Mouse (Mus musculus) ovary, adult 10 weeks (tissue): ENCODE measurements around the gene Gm7324. TPM values are rescaled to one million over a fixed set of nuclear protein-coding genes. Genes with fewer than 3 reads are reported as not detected.

ENCODE experiments used
- polyA plus RNA-seq: library from polyadenylated mRNA; stranded (reverse); fragments of 350-450 nt; fragmentation: Illumina TruSeq; extraction: RNeasy Lipid Tissue Mini Kit (QIAGEN cat#74804); gene quantifications from one replicate; pipeline ENCODE4 v1.2.3, GENCODE M21; 2014

The Gm7324 gene
- 10.8 TPM for polyA plus RNA-seq

GRCm38 (mm10) chr14:43697621-43698020 lies at the start of gene Gm7324:
Gene Gm7324 (plus strand): TSS chr14:43697828.

GRCm38 (mm10) chr14:43677099-43677498 lies 20.5 kb upstream of the Gm7324 start, which contains the start of gene Gm8165:
Gene Gm8165 (minus strand): TSS chr14:43677199.

GRCm38 (mm10) chr14:43727385-43727784 lies 29.8 kb downstream of the Gm7324 start, which contains the start of gene Gm16506:
Gene Gm16506 (minus strand): TSS chr14:43727485.

GRCm38 (mm10) chr14:43747566-43747965 lies 49.9 kb downstream of the Gm7324 start, which contains the start of gene Gm6526:
Gene Gm6526 (plus strand): TSS chr14:43747866.

Other genes starting within 250 kb of the Gm7324 start
- gene Gm5799, start 154.3 kb upstream of the Gm7324 start, polyA plus RNA-seq: not detected
- gene Gm17654, start 118.7 kb upstream of the Gm7324 start, polyA plus RNA-seq: not detected
- gene Gm10375, start 89.8 kb upstream of the Gm7324 start, polyA plus RNA-seq: not detected
- not detected for gene Gm8165, start 20.6 kb upstream of the Gm7324 start, polyA plus RNA-seq
- gene Gm16506, start 29.7 kb downstream of the Gm7324 start, polyA plus RNA-seq: not detected
- gene Gm6526, start 50.0 kb downstream of the Gm7324 start, polyA plus RNA-seq: 0.48 TPM
- not detected for gene Gm8180, start 86.9 kb downstream of the Gm7324 start, polyA plus RNA-seq
- not detected for gene Ear1, start 177.7 kb downstream of the Gm7324 start, polyA plus RNA-seq
- gene Ear10, start 225.7 kb downstream of the Gm7324 start, polyA plus RNA-seq: not detected
- 8.0 TPM for gene Gm8113, start 227.6 kb downstream of the Gm7324 start, polyA plus RNA-seq